Mouse (Mus musculus): ENCODE results near the gene Ifna5. TPM values are rescaled to one million over a fixed set of nuclear protein-coding genes. Genes with fewer than 3 reads are reported as not detected.

Gene Ifna5
- polyA plus RNA-seq, 1 experiment = not detected

GRCm38 (mm10) chr4:88878246-88878645 lies 42.9 kb downstream of the Ifna5 start:
- Histone ChIP-seq H3K27ac (replicated peaks; ENCODE audit: low read depth, low read length) (no peak overlapping the region), H3K4me3 (ENCODE audit: insufficient read depth, low read depth, low read length) (no peak overlapping the region)

DNA sequence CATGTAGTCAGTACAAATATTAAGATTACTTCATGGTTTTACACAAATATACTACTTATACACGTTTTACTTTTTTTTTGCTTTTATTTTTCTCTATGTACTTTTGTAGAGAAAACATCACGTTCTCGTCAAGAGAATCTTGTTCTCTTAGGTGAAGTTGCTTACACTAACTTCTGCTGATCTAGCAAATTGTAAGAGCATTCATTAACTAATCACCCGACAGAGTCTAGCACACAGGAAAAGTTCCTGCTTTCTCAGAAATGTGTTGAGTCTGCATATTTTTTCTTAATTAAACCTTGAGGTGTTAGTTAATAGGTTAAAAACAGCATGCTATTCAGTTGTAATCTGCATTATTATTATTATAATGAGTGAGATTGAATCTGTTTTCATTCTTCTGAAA lies 43.4 kb downstream of the Ifna5 start:
- H3K4me3 ChIP-seq (ENCODE audit: insufficient read depth, low read depth, low read length) = no peak overlapping the region
- H3K4me1 ChIP-seq (ENCODE audit: control insufficient read depth, insufficient read depth, insufficient read length, low read length) = no peaks in the 10 kb centered on the region
- H3K27ac ChIP-seq (replicated peaks; ENCODE audit: low read depth, low read length) = no peak overlapping the region

More at GRCm38 (mm10) chr4:88878246-88878645, 42.9 kb downstream of the Ifna5 start:
- H3K4me1 ChIP-seq (ENCODE audit: control insufficient read depth, insufficient read depth, insufficient read length, low read length) = no peaks in the 10 kb centered on the region

DNA sequence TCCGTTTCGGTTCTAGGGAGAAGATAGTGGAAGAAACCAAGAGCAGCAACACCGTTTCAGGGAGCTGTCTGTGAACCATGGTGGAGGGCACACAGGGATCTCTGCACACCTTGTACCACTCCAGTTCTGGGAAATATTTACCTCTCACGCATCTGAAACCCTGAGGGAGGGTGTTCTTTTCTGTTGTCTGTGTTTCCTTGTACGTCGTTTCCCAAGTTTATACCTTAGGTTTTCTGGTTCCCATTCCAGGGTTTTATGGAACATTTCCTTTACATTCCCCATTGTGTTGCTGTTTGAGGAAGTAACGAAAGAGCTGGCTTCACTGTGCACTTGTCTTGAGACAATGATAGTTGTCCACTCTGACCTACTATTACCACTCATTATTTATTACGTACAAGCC lies 44.8 kb downstream of the Ifna5 start, which contains the start of gene Ifne:
TSS of gene Ifne (minus strand) at position 101 of the 400 bp plus-strand sequence.
- Histone ChIP-seq H3K27ac (replicated peaks; ENCODE audit: low read depth, low read length) (no peak within 1 kb of the TSS), H3K4me1 (ENCODE audit: control insufficient read depth, insufficient read depth, insufficient read length, low read length) (no peaks in the 10 kb centered on the region), H3K4me3 (ENCODE audit: insufficient read depth, low read depth, low read length) (no peak within 1 kb of the TSS)

Other genes starting within 250 kb of the Ifna5 start
- not detected in 2 replicates for gene Ifna9, start 243.1 kb upstream of the Ifna5 start, polyA plus RNA-seq (2012; ENCODE audit: insufficient read depth, insufficient read length, missing spikeins)
- gene Ifna12, start 232.1 kb upstream of the Ifna5 start, polyA plus RNA-seq (2012; ENCODE audit: insufficient read depth, insufficient read length, missing spikeins) = not detected in 2 replicates
- gene C87499, start 201.1 kb upstream of the Ifna5 start, polyA plus RNA-seq (2012; ENCODE audit: insufficient read depth, insufficient read length, missing spikeins) = not detected in 2 replicates
- not detected in 2 replicates for gene Ifna13, start 191.1 kb upstream of the Ifna5 start, polyA plus RNA-seq (2012; ENCODE audit: insufficient read depth, insufficient read length, missing spikeins)
- not detected in 2 replicates for gene Ifna16, start 158.6 kb upstream of the Ifna5 start, polyA plus RNA-seq (2012; ENCODE audit: insufficient read depth, insufficient read length, missing spikeins)
- gene Ifna2, start 151.6 kb upstream of the Ifna5 start, polyA plus RNA-seq (2012; ENCODE audit: insufficient read depth, insufficient read length, missing spikeins) = not detected in 2 replicates
- not detected in 2 replicates for gene Ifnab, start 144.2 kb upstream of the Ifna5 start, polyA plus RNA-seq (2012; ENCODE audit: insufficient read depth, insufficient read length, missing spikeins)
- not detected in 2 replicates for gene Gm26566, start 113.7 kb upstream of the Ifna5 start, polyA plus RNA-seq (2012; ENCODE audit: insufficient read depth, insufficient read length, missing spikeins)
- gene Klhl9, start 113.1 kb upstream of the Ifna5 start, polyA plus RNA-seq (2012; ENCODE audit: insufficient read depth, insufficient read length, missing spikeins) = 37.8 and 44.9 TPM in 2 replicates
- gene Gm13271, start 80.7 kb upstream of the Ifna5 start, polyA plus RNA-seq (2012; ENCODE audit: insufficient read depth, insufficient read length, missing spikeins) = not detected in 2 replicates
- gene Gm13283, start 75.4 kb upstream of the Ifna5 start, polyA plus RNA-seq (2012; ENCODE audit: insufficient read depth, insufficient read length, missing spikeins) = not detected in 2 replicates
- gene Gm13290, start 61.7 kb upstream of the Ifna5 start, polyA plus RNA-seq (2012; ENCODE audit: insufficient read depth, insufficient read length, missing spikeins) = not detected in 2 replicates
- not detected in 2 replicates for gene Gm13289, start 58.6 kb upstream of the Ifna5 start, polyA plus RNA-seq (2012; ENCODE audit: insufficient read depth, insufficient read length, missing spikeins)
- not detected in 2 replicates for gene Gm13272, start 55.7 kb upstream of the Ifna5 start, polyA plus RNA-seq (2012; ENCODE audit: insufficient read depth, insufficient read length, missing spikeins)
- gene Ifnz, start 53.4 kb upstream of the Ifna5 start, polyA plus RNA-seq (2012; ENCODE audit: insufficient read depth, insufficient read length, missing spikeins) = not detected in 2 replicates
- not detected in 2 replicates for gene Gm13276, start 49.8 kb upstream of the Ifna5 start, polyA plus RNA-seq (2012; ENCODE audit: insufficient read depth, insufficient read length, missing spikeins)
- gene Gm13277, start 46.9 kb upstream of the Ifna5 start, polyA plus RNA-seq (2012; ENCODE audit: insufficient read depth, insufficient read length, missing spikeins) = not detected in 2 replicates
- gene Gm13278, start 44.0 kb upstream of the Ifna5 start, polyA plus RNA-seq (2012; ENCODE audit: insufficient read depth, insufficient read length, missing spikeins) = not detected in 2 replicates
- gene Gm13275, start 41.0 kb upstream of the Ifna5 start, polyA plus RNA-seq (2012; ENCODE audit: insufficient read depth, insufficient read length, missing spikeins) = not detected in 2 replicates
- not detected in 2 replicates for gene Gm13279, start 38.1 kb upstream of the Ifna5 start, polyA plus RNA-seq (2012; ENCODE audit: insufficient read depth, insufficient read length, missing spikeins)
- not detected in 2 replicates for gene Gm13285, start 35.9 kb upstream of the Ifna5 start, polyA plus RNA-seq (2012; ENCODE audit: insufficient read depth, insufficient read length, missing spikeins)
- not detected in 2 replicates for gene Gm13287, start 32.3 kb upstream of the Ifna5 start, polyA plus RNA-seq (2012; ENCODE audit: insufficient read depth, insufficient read length, missing spikeins)
- not detected in 2 replicates for gene Gm13288, start 30.0 kb upstream of the Ifna5 start, polyA plus RNA-seq (2012; ENCODE audit: insufficient read depth, insufficient read length, missing spikeins)
- gene Ifna7, start 19.3 kb upstream of the Ifna5 start, polyA plus RNA-seq (2012; ENCODE audit: insufficient read depth, insufficient read length, missing spikeins) = not detected in 2 replicates
- gene Ifna11, start 15.6 kb upstream of the Ifna5 start, polyA plus RNA-seq (2012; ENCODE audit: insufficient read depth, insufficient read length, missing spikeins) = not detected in 2 replicates
- gene Ifna6, start 8.1 kb upstream of the Ifna5 start, polyA plus RNA-seq (2012; ENCODE audit: insufficient read depth, insufficient read length, missing spikeins) = not detected in 2 replicates
- not detected in 2 replicates for gene Ifna4, start 6.3 kb downstream of the Ifna5 start, polyA plus RNA-seq (2012; ENCODE audit: insufficient read depth, insufficient read length, missing spikeins)
- gene Ifna1, start 14.6 kb downstream of the Ifna5 start, polyA plus RNA-seq (2012; ENCODE audit: insufficient read depth, insufficient read length, missing spikeins) = not detected in 2 replicates
- not detected in 2 replicates for gene Ifne, start 44.7 kb downstream of the Ifna5 start, polyA plus RNA-seq (2012; ENCODE audit: insufficient read depth, insufficient read length, missing spikeins)

All from brown adipose tissue, adult 24 weeks (tissue).